Mouse (Mus musculus) forebrain, embryonic 15.5 days (tissue): ENCODE data around the gene Ctu2. TPM values are rescaled to one million over a fixed set of nuclear protein-coding genes. Genes with fewer than 3 reads are reported as not detected.
A peak's percentile ranks its signal among the peaks of the same experiment; 100 is the strongest.

Experiments used
- ATAC-seq: fragments of 200-750 bp; cut with Nextera tagmentation; replicated peaks from 2 replicates; pipeline ENCODE4 v1.8.0; 2017; ENCODE audit warnings: mild to moderate bottlenecking, moderate TSS enrichment, moderate library complexity
- H3K27ac ChIP-seq: fragments of 300-500 bp; sonication (generic); replicated peaks from 2 replicates; pipeline ENCODE4 v1.5.1; 2015; ENCODE audit warnings: mild to moderate bottlenecking, inconsistent platforms
- H3K27me3 ChIP-seq: fragments of 300-500 bp; sonication (generic); 2 replicates; pipeline ENCODE4 v1.6.1; 2015; ENCODE audit warnings: inconsistent platforms
- H3K36me3 ChIP-seq: fragments of 300-500 bp; sonication (generic); 2 replicates; pipeline ENCODE4 v1.6.1; 2015; ENCODE audit warnings: mild to moderate bottlenecking, inconsistent platforms
- H3K4me1 ChIP-seq: fragments of 300-500 bp; sonication (generic); 2 replicates; pipeline ENCODE4 v1.6.1; 2015; ENCODE audit warnings: inconsistent platforms
- H3K4me2 ChIP-seq: fragments of 300-500 bp; sonication (generic); replicated peaks from 2 replicates; pipeline ENCODE4 v1.6.1; 2015; ENCODE audit warnings: mild to moderate bottlenecking, inconsistent platforms
- H3K4me3 ChIP-seq: fragments of 300-500 bp; sonication (generic); 2 replicates; pipeline ENCODE4 v1.5.1; 2015; ENCODE audit warnings: mild to moderate bottlenecking, inconsistent platforms
- H3K9ac ChIP-seq: fragments of 300-500 bp; sonication (generic); replicated peaks from 2 replicates; pipeline ENCODE4 v1.6.1; 2015; ENCODE audit warnings: mild to moderate bottlenecking, inconsistent platforms
- H3K9me3 ChIP-seq: fragments of 300-500 bp; sonication (generic); 2 replicates; pipeline ENCODE4 v1.6.1; 2016; ENCODE audit warnings: inconsistent platforms
- WGBS: fragments of 180-500 bp; shearing (Covaris S2); methylation state at CpG from one replicate; pipeline ENCODE4 v1.1.7; 2015; ENCODE audit warnings: mixed read lengths; 5-methylcytosine and 5-hydroxymethylcytosine counted together
- polyA plus RNA-seq: library from polyadenylated mRNA; unstranded; fragments of >200 nt; fragmentation: Nextera tagmentation; extraction: Ambion mirVana; gene quantifications from 2 replicates; pipeline ENCODE4 v1.2.1, GENCODE M21; 2015

The Ctu2 gene
- polyA plus RNA-seq, 1 experiment from 2014 or later = 79.0 TPM

- peaks cover 11% of the 10 kb centered on the region for H3K4me1 ChIP-seq
- ATAC-seq = no peak
- H3K4me3 ChIP-seq = no peak overlapping the region
- no peak overlapping the region for H3K9ac ChIP-seq
- WGBS = 89% methylated on average over 20 of the region's 20 CpGs
- no peaks in the 10 kb centered on the region for H3K9me3 ChIP-seq
- H3K36me3 ChIP-seq = peaks cover 38% of the 10 kb centered on the region
- H3K27ac ChIP-seq = no peak overlapping the region
- H3K27me3 ChIP-seq = no peaks in the 10 kb centered on the region
- H3K4me2 ChIP-seq = no peak overlapping the region
Observed at GRCm38 (mm10) chr8:122436586-122437125, 39.3 kb upstream of the Ctu2 start.

- WGBS = 92% methylated on average over 13 of the region's 13 CpGs
- ATAC-seq = no peak
- H3K36me3 ChIP-seq = peaks cover 38% of the 10 kb centered on the region
Observed at GRCm38 (mm10) chr8:122437708-122438331, 38.1 kb upstream of the Ctu2 start.

GRCm38 (mm10) chr8:122439336-122439735 lies 36.6 kb upstream of the Ctu2 start:
- peaks cover 33% of the 10 kb centered on the region for H3K36me3 ChIP-seq
- H3K4me1 ChIP-seq = peaks cover 12% of the 10 kb centered on the region
- no peak overlapping the region for H3K4me2 ChIP-seq
- H3K27ac ChIP-seq = no peak overlapping the region
- WGBS = 89% methylated on average over 16 of the region's 16 CpGs
- no peaks in the 10 kb centered on the region for H3K9me3 ChIP-seq
- no peak overlapping the region for H3K9ac ChIP-seq
- H3K27me3 ChIP-seq = no peaks in the 10 kb centered on the region
- H3K4me3 ChIP-seq = no peak overlapping the region
- no peak for ATAC-seq

More at GRCm38 (mm10) chr8:122437708-122438331, 38.1 kb upstream of the Ctu2 start:
- Histone ChIP-seq H3K4me1 (peaks cover 13% of the 10 kb centered on the region), H3K9ac (no peak overlapping the region), H3K4me2 (no peak overlapping the region), H3K4me3 (no peak overlapping the region), H3K27me3 (no peaks in the 10 kb centered on the region), H3K9me3 (no peaks in the 10 kb centered on the region), H3K27ac (no peak overlapping the region)

GRCm38 (mm10) chr8:122441326-122441725 lies 34.6 kb upstream of the Ctu2 start:
- H3K4me3 ChIP-seq = no peak overlapping the region
- H3K27ac ChIP-seq = no peak overlapping the region
- WGBS = 100% methylated on average over 1 of the region's 1 CpGs
- H3K4me2 ChIP-seq = no peak overlapping the region
- peaks cover 28% of the 10 kb centered on the region for H3K4me1 ChIP-seq
- no peaks in the 10 kb centered on the region for H3K27me3 ChIP-seq
- no peak for ATAC-seq
- H3K9me3 ChIP-seq = no peaks in the 10 kb centered on the region
- H3K36me3 ChIP-seq = peaks cover 18% of the 10 kb centered on the region
- no peak overlapping the region for H3K9ac ChIP-seq

- peaks cover 28% of the 10 kb centered on the region for H3K4me1 ChIP-seq
- WGBS = 16% methylated on average over 7 of the region's 7 CpGs
- peak overlapping the region; percentile 64 for H3K4me3 ChIP-seq
- H3K9ac ChIP-seq = peak overlapping the region; percentile 69
- no peaks in the 10 kb centered on the region for H3K27me3 ChIP-seq
- ATAC-seq = no peak
- peaks cover 7% of the 10 kb centered on the region; the same call in 1 of the 2 replicates for H3K36me3 ChIP-seq
- H3K4me2 ChIP-seq = peak overlapping the region; percentile 86
- no peak overlapping the region for H3K27ac ChIP-seq
- no peaks in the 10 kb centered on the region for H3K9me3 ChIP-seq
Observed at GRCm38 (mm10) chr8:122442356-122442755, 33.6 kb upstream of the Ctu2 start.

GRCm38 (mm10) chr8:122442781-122443180 lies 33.2 kb upstream of the Ctu2 start:
- H3K4me2 ChIP-seq = peak overlapping the region; percentile 86
- peaks cover 28% of the 10 kb centered on the region for H3K4me1 ChIP-seq
- H3K27me3 ChIP-seq = no peaks in the 10 kb centered on the region
- under 1% methylated on average over 12 of the region's 12 CpGs for WGBS
- ATAC-seq = no peak
- H3K4me3 ChIP-seq = peak overlapping the region; percentile 64
- H3K9ac ChIP-seq = peak overlapping the region; percentile 69
- peaks cover 7% of the 10 kb centered on the region; the same call in 1 of the 2 replicates for H3K36me3 ChIP-seq
- peak overlapping the region; percentile 82 for H3K27ac ChIP-seq
- no peaks in the 10 kb centered on the region for H3K9me3 ChIP-seq

- no peaks in the 10 kb centered on the region for H3K27me3 ChIP-seq
- peak; percentile 99 for ATAC-seq
- H3K9me3 ChIP-seq = no peaks in the 10 kb centered on the region
- peak within 1 kb of the TSS; percentile 64 for H3K4me3 ChIP-seq
- H3K4me2 ChIP-seq = peak within 1 kb of the TSS; percentile 86
- H3K27ac ChIP-seq = peak within 1 kb of the TSS; percentile 98
- peaks cover 28% of the 10 kb centered on the region for H3K4me1 ChIP-seq
- peaks cover 4% of the 10 kb centered on the region; the same call in 1 of the 2 replicates for H3K36me3 ChIP-seq
- WGBS = under 1% methylated on average over 47 of the region's 47 CpGs
- peak within 1 kb of the TSS; percentile 84 for H3K9ac ChIP-seq
Observed at GRCm38 (mm10) chr8:122443262-122444006, 32.5 kb upstream of the Ctu2 start, which contains the start of gene Mvd. TSS of gene Mvd (minus strand) at chr8:122443422.

- 2% methylated on average over 19 of the region's 19 CpGs for WGBS
- ATAC-seq = peak; percentile 66
- no peaks in the 10 kb centered on the region for H3K9me3 ChIP-seq
- H3K4me3 ChIP-seq = peak overlapping the region; percentile 64
- peak overlapping the region; percentile 84 for H3K9ac ChIP-seq
- peaks cover 28% of the 10 kb centered on the region for H3K4me1 ChIP-seq
- peaks cover 2% of the 10 kb centered on the region; the same call in 1 of the 2 replicates for H3K36me3 ChIP-seq
- H3K4me2 ChIP-seq = peak overlapping the region; percentile 60
- H3K27ac ChIP-seq = peak overlapping the region; percentile 98
- H3K27me3 ChIP-seq = no peaks in the 10 kb centered on the region
Observed at GRCm38 (mm10) chr8:122444058-122444748, 31.7 kb upstream of the Ctu2 start.

- Histone ChIP-seq H3K4me3 (peak overlapping the region; percentile 64; the same call in 1 of the 2 replicates), H3K27me3 (no peaks in the 10 kb centered on the region), H3K4me2 (peak overlapping the region; percentile 60; the same call in 1 of the 2 replicates), H3K9ac (no peak overlapping the region), H3K27ac (peak overlapping the region; percentile 98), H3K4me1 (peaks cover 28% of the 10 kb centered on the region), H3K36me3 (no peaks in the 10 kb centered on the region), H3K9me3 (no peaks in the 10 kb centered on the region)
- ATAC-seq = no peak
- WGBS = 70% methylated on average over 3 of the region's 3 CpGs
Observed at GRCm38 (mm10) chr8:122445203-122445602, 30.7 kb upstream of the Ctu2 start.

GRCm38 (mm10) chr8:122451161-122451703 lies 24.7 kb upstream of the Ctu2 start:
- H3K27ac ChIP-seq = no peak overlapping the region
- ATAC-seq = no peak
- no peak overlapping the region for H3K4me2 ChIP-seq
- H3K36me3 ChIP-seq = no peaks in the 10 kb centered on the region
- H3K4me1 ChIP-seq = no peaks in the 10 kb centered on the region
- H3K9ac ChIP-seq = no peak overlapping the region
- no peak overlapping the region for H3K4me3 ChIP-seq
- WGBS = 82% methylated on average over 7 of the region's 7 CpGs
- no peaks in the 10 kb centered on the region for H3K27me3 ChIP-seq
- H3K9me3 ChIP-seq = no peaks in the 10 kb centered on the region

- ATAC-seq = no peak
- Histone ChIP-seq H3K27ac (no peak overlapping the region), H3K4me1 (no peaks in the 10 kb centered on the region), H3K9ac (no peak overlapping the region), H3K36me3 (no peaks in the 10 kb centered on the region), H3K27me3 (no peaks in the 10 kb centered on the region), H3K9me3 (no peaks in the 10 kb centered on the region), H3K4me3 (no peak overlapping the region), H3K4me2 (no peak overlapping the region)
- 89% methylated on average over 10 of the region's 10 CpGs for WGBS
Observed at GRCm38 (mm10) chr8:122452154-122452553, 23.8 kb upstream of the Ctu2 start.
